Mouse (Mus musculus) midbrain, embryonic 13.5 days (tissue): Measurements from ENCODE around the gene Npnt. TPM values are rescaled to one million over a fixed set of nuclear protein-coding genes. Genes with fewer than 3 reads are reported as not detected.

Experiments used
- ATAC-seq: fragments of 200-750 bp; cut with Nextera tagmentation; 2 replicates; pipeline ENCODE4 v1.8.0; 2017; ENCODE audit warnings: mild to moderate bottlenecking, moderate TSS enrichment, moderate library complexity
- H3K27ac ChIP-seq: fragments of 300-500 bp; sonication (generic); 2 replicates; pipeline ENCODE4 v1.5.1; 2015; ENCODE audit warnings: inconsistent platforms, mild to moderate bottlenecking, moderate library complexity
- H3K27me3 ChIP-seq: fragments of 300-500 bp; sonication (generic); 2 replicates; pipeline ENCODE4 v1.6.1; 2015; ENCODE audit warnings: mild to moderate bottlenecking, inconsistent platforms
- H3K36me3 ChIP-seq: fragments of 300-500 bp; sonication (generic); 2 replicates; pipeline ENCODE4 v1.6.1; 2015; ENCODE audit warnings: mild to moderate bottlenecking, inconsistent platforms
- H3K4me1 ChIP-seq: fragments of 300-500 bp; sonication (generic); replicated peaks from 2 replicates; pipeline ENCODE4 v1.6.1; 2015; ENCODE audit warnings: inconsistent platforms
- H3K4me2 ChIP-seq: fragments of 300-500 bp; sonication (generic); replicated peaks from 2 replicates; pipeline ENCODE4 v1.6.1; 2015; ENCODE audit warnings: moderate library complexity, mild to moderate bottlenecking, inconsistent platforms
- H3K4me3 ChIP-seq: fragments of 300-500 bp; sonication (generic); replicated peaks from 2 replicates; pipeline ENCODE4 v1.5.1; 2015; ENCODE audit warnings: mild to moderate bottlenecking, inconsistent platforms
- H3K9ac ChIP-seq: fragments of 300-500 bp; sonication (generic); replicated peaks from 2 replicates; pipeline ENCODE4 v1.6.1; 2015; ENCODE audit warnings: mild to moderate bottlenecking, inconsistent platforms
- H3K9me3 ChIP-seq: fragments of 300-500 bp; sonication (generic); 2 replicates; pipeline ENCODE4 v1.6.1; 2016; ENCODE audit warnings: mild to moderate bottlenecking, inconsistent platforms
- WGBS: fragments of 180-500 bp; shearing (Covaris S2); methylation state at CpG from one replicate; pipeline ENCODE4 v1.1.7; 2015; 5-methylcytosine and 5-hydroxymethylcytosine counted together
- polyA plus RNA-seq: library from polyadenylated mRNA; unstranded; fragments of >200 nt; fragmentation: Nextera tagmentation; extraction: Ambion mirVana; gene quantifications from 2 replicates; pipeline ENCODE4 v1.2.1, GENCODE M21; 2015

Npnt gene
- polyA plus RNA-seq, 1 experiment from 2014 or later, result 16.5 TPM

- ATAC-seq, result no peak
- H3K27me3 ChIP-seq, result no peaks in the 10 kb centered on the region
- no peak overlapping the region for H3K27ac ChIP-seq
- H3K4me3 ChIP-seq, result no peak overlapping the region
- 83% methylated on average over 14 of the region's 14 CpGs for WGBS
- no peaks in the 10 kb centered on the region for H3K36me3 ChIP-seq
- H3K9me3 ChIP-seq, result no peaks in the 10 kb centered on the region
- H3K9ac ChIP-seq, result no peak overlapping the region
- H3K4me1 ChIP-seq, result no peaks in the 10 kb centered on the region
- H3K4me2 ChIP-seq, result no peak overlapping the region
These were observed 85.7 kb downstream of the Npnt start for GRCm38 (mm10) chr3:132864329-132864919.

GRCm38 (mm10) chr3:132863843-132864242 lies 86.2 kb downstream of the Npnt start:
- no peak overlapping the region for H3K4me3 ChIP-seq
- H3K27me3 ChIP-seq, result no peaks in the 10 kb centered on the region
- no peaks in the 10 kb centered on the region for H3K36me3 ChIP-seq
- no peak for ATAC-seq
- WGBS, result 87% methylated on average over 13 of the region's 13 CpGs
- H3K9ac ChIP-seq, result no peak overlapping the region
- H3K4me1 ChIP-seq, result no peaks in the 10 kb centered on the region
- H3K27ac ChIP-seq, result no peak overlapping the region
- no peak overlapping the region for H3K4me2 ChIP-seq
- no peaks in the 10 kb centered on the region for H3K9me3 ChIP-seq

GRCm38 (mm10) chr3:132860796-132861195 lies 89.3 kb downstream of the Npnt start:
- H3K4me1 ChIP-seq, result no peaks in the 10 kb centered on the region
- H3K27ac ChIP-seq, result no peak overlapping the region
- H3K9ac ChIP-seq, result no peak overlapping the region
- no peaks in the 10 kb centered on the region for H3K27me3 ChIP-seq
- no peak overlapping the region for H3K4me2 ChIP-seq
- ATAC-seq, result no peak
- no peak overlapping the region for H3K4me3 ChIP-seq
- no peaks in the 10 kb centered on the region for H3K36me3 ChIP-seq
- 88% methylated on average over 8 of the region's 8 CpGs for WGBS
- H3K9me3 ChIP-seq, result no peaks in the 10 kb centered on the region

GRCm38 (mm10) chr3:132859573-132859972 lies 90.5 kb downstream of the Npnt start:
- no peaks in the 10 kb centered on the region for H3K36me3 ChIP-seq
- H3K4me3 ChIP-seq, result no peak overlapping the region
- H3K4me2 ChIP-seq, result no peak overlapping the region
- H3K4me1 ChIP-seq, result no peaks in the 10 kb centered on the region
- H3K9ac ChIP-seq, result no peak overlapping the region
- H3K27ac ChIP-seq, result no peak overlapping the region
- H3K27me3 ChIP-seq, result no peaks in the 10 kb centered on the region
- 90% methylated on average over 7 of the region's 7 CpGs for WGBS
- H3K9me3 ChIP-seq, result no peaks in the 10 kb centered on the region
- ATAC-seq, result no peak

- Histone ChIP-seq H3K27ac (no peak overlapping the region), H3K9me3 (no peaks in the 10 kb centered on the region), H3K27me3 (no peaks in the 10 kb centered on the region), H3K4me3 (no peak overlapping the region), H3K4me1 (no peaks in the 10 kb centered on the region), H3K4me2 (no peak overlapping the region), H3K9ac (no peak overlapping the region), H3K36me3 (no peaks in the 10 kb centered on the region)
- WGBS, result 79% methylated on average over 11 of the region's 11 CpGs
- no peak for ATAC-seq
These were observed 91.2 kb downstream of the Npnt start for GRCm38 (mm10) chr3:132858849-132859248.

GRCm38 (mm10) chr3:132856651-132857050 lies 93.4 kb downstream of the Npnt start:
- Histone ChIP-seq H3K36me3 (no peaks in the 10 kb centered on the region), H3K9ac (no peak overlapping the region), H3K27me3 (no peaks in the 10 kb centered on the region), H3K9me3 (no peaks in the 10 kb centered on the region), H3K4me3 (no peak overlapping the region), H3K4me2 (no peak overlapping the region), H3K27ac (no peak overlapping the region), H3K4me1 (no peaks in the 10 kb centered on the region; the same call in 1 of the 2 replicates)
- WGBS, result 81% methylated on average over 6 of the region's 6 CpGs
- ATAC-seq, result no peak

- no peak overlapping the region for H3K9ac ChIP-seq
These were observed 94.5 kb downstream of the Npnt start for GRCm38 (mm10) chr3:132855458-132856212.

GRCm38 (mm10) chr3:132854271-132854670 lies 95.8 kb downstream of the Npnt start:
- no peak overlapping the region for H3K4me3 ChIP-seq
- no peaks in the 10 kb centered on the region for H3K36me3 ChIP-seq
- no peak overlapping the region for H3K4me2 ChIP-seq
- no peak for ATAC-seq
- H3K9ac ChIP-seq, result no peak overlapping the region
- WGBS, result 82% methylated on average over 9 of the region's 9 CpGs
- H3K9me3 ChIP-seq, result no peaks in the 10 kb centered on the region
- H3K27me3 ChIP-seq, result no peaks in the 10 kb centered on the region
- no peaks in the 10 kb centered on the region; the same call in 1 of the 2 replicates for H3K4me1 ChIP-seq
- H3K27ac ChIP-seq, result no peak overlapping the region

More at GRCm38 (mm10) chr3:132855458-132856212, 94.5 kb downstream of the Npnt start:
- Histone ChIP-seq H3K36me3 (no peaks in the 10 kb centered on the region), H3K4me3 (no peak overlapping the region), H3K9me3 (no peaks in the 10 kb centered on the region), H3K27ac (no peak overlapping the region), H3K4me2 (no peak overlapping the region), H3K27me3 (no peaks in the 10 kb centered on the region), H3K4me1 (no peaks in the 10 kb centered on the region; the same call in 1 of the 2 replicates)
- 64% methylated on average over 9 of the region's 9 CpGs for WGBS
- ATAC-seq, result no peak

GRCm38 (mm10) chr3:132851841-132852728 lies 98.0 kb downstream of the Npnt start:
- Histone ChIP-seq H3K36me3 (no peaks in the 10 kb centered on the region), H3K9me3 (no peaks in the 10 kb centered on the region), H3K4me2 (no peak overlapping the region), H3K27ac (no peak overlapping the region), H3K27me3 (no peaks in the 10 kb centered on the region), H3K4me1 (no peaks in the 10 kb centered on the region; the same call in 1 of the 2 replicates), H3K9ac (no peak overlapping the region), H3K4me3 (no peak overlapping the region)
- ATAC-seq, result peak; percentile 64
- 71% methylated on average over 28 of the region's 28 CpGs for WGBS

GRCm38 (mm10) chr3:132851417-132851816 lies 98.7 kb downstream of the Npnt start:
- Histone ChIP-seq H3K4me1 (no peaks in the 10 kb centered on the region; the same call in 1 of the 2 replicates), H3K27me3 (no peaks in the 10 kb centered on the region), H3K27ac (no peak overlapping the region), H3K9me3 (no peaks in the 10 kb centered on the region), H3K9ac (no peak overlapping the region), H3K36me3 (no peaks in the 10 kb centered on the region), H3K4me2 (no peak overlapping the region), H3K4me3 (no peak overlapping the region)
- WGBS, result 44% methylated on average over 1 of the region's 1 CpGs
- peak; percentile 80 for ATAC-seq

GRCm38 (mm10) chr3:132850431-132850830 lies 99.7 kb downstream of the Npnt start:
- H3K9ac ChIP-seq, result no peak overlapping the region
- no peaks in the 10 kb centered on the region for H3K27me3 ChIP-seq
- no peaks in the 10 kb centered on the region for H3K9me3 ChIP-seq
- H3K4me3 ChIP-seq, result no peak overlapping the region
- H3K4me1 ChIP-seq, result no peaks in the 10 kb centered on the region; the same call in 1 of the 2 replicates
- no peak overlapping the region for H3K27ac ChIP-seq
- H3K36me3 ChIP-seq, result no peaks in the 10 kb centered on the region
- H3K4me2 ChIP-seq, result no peak overlapping the region
- ATAC-seq, result no peak
- 88% methylated on average over 2 of the region's 2 CpGs for WGBS

GRCm38 (mm10) chr3:132849669-132850068 lies 100.4 kb downstream of the Npnt start:
- 71% methylated on average over 7 of the region's 7 CpGs for WGBS
- no peak overlapping the region for H3K27ac ChIP-seq
- no peak overlapping the region for H3K4me2 ChIP-seq
- H3K9me3 ChIP-seq, result no peaks in the 10 kb centered on the region
- ATAC-seq, result no peak
- H3K27me3 ChIP-seq, result no peaks in the 10 kb centered on the region
- H3K4me3 ChIP-seq, result no peak overlapping the region
- no peaks in the 10 kb centered on the region for H3K36me3 ChIP-seq
- no peak overlapping the region for H3K9ac ChIP-seq
- no peaks in the 10 kb centered on the region; the same call in 1 of the 2 replicates for H3K4me1 ChIP-seq
